Mouse (Mus musculus) lung, embryonic 16.5 days (tissue): ENCODE results near the gene Ubl3. TPM values are rescaled to one million over a fixed set of nuclear protein-coding genes. Genes with fewer than 3 reads are reported as not detected.

Experiments
- ATAC-seq: fragments of 200-750 bp; cut with Nextera tagmentation; 2 replicates; pipeline ENCODE4 v1.8.0; 2017; ENCODE audit warnings: low read depth, mild to moderate bottlenecking, moderate library complexity
- H3K27ac ChIP-seq: fragments of 300-500 bp; sonication (generic); 2 replicates; pipeline ENCODE4 v1.5.1; 2014; ENCODE audit warnings: mild to moderate bottlenecking, control low read depth, low read length
- H3K27me3 ChIP-seq: fragments of 300-500 bp; sonication (generic); 2 replicates; pipeline ENCODE4 v1.6.1; 2014; ENCODE audit warnings: low read depth, low read length, mixed read lengths; ENCODE audit not compliant: control insufficient read depth, insufficient read depth
- H3K36me3 ChIP-seq: fragments of 300-500 bp; sonication (generic); 2 replicates; pipeline ENCODE4 v1.6.1; 2014; ENCODE audit warnings: low read length; ENCODE audit not compliant: control insufficient read depth, insufficient read depth
- H3K4me1 ChIP-seq: fragments of 300-500 bp; sonication (generic); replicated peaks from 2 replicates; pipeline ENCODE4 v1.6.1; 2014; ENCODE audit warnings: low read length, mixed read lengths; ENCODE audit not compliant: control insufficient read depth, insufficient read depth
- H3K4me2 ChIP-seq: fragments of 300-500 bp; sonication (generic); 2 replicates; pipeline ENCODE4 v1.6.1; 2014; ENCODE audit warnings: low read depth, low read length, control low read depth
- H3K4me3 ChIP-seq: fragments of 300-500 bp; sonication (generic); 2 replicates; pipeline ENCODE4 v1.5.1; 2014; ENCODE audit warnings: mild to moderate bottlenecking, low read length, control low read depth
- H3K9ac ChIP-seq: fragments of 300-500 bp; sonication (generic); 2 replicates; pipeline ENCODE4 v1.6.1; 2014; ENCODE audit warnings: low read length, control low read depth
- H3K9me3 ChIP-seq: fragments of 300-500 bp; sonication (generic); 2 replicates; pipeline ENCODE4 v1.6.1; 2016; ENCODE audit warnings: low read length; ENCODE audit not compliant: control insufficient read depth
- WGBS: fragments of 180-500 bp; shearing (Covaris S2); extraction: QIAGEN DNeasy Blood & Tissue Kit; methylation state at CpG from one replicate; pipeline ENCODE4 v1.1.7; 2014; 5-methylcytosine and 5-hydroxymethylcytosine counted together
- polyA plus RNA-seq: library from polyadenylated mRNA; unstranded; fragments of >200 nt; fragmentation: Nextera tagmentation; extraction: Ambion mirVana; gene quantifications from 2 replicates; pipeline ENCODE4 v1.2.1, GENCODE M21; 2015

The Ubl3 gene
- polyA plus RNA-seq, 1 experiment from 2014 or later: 73.5 TPM

DNA sequence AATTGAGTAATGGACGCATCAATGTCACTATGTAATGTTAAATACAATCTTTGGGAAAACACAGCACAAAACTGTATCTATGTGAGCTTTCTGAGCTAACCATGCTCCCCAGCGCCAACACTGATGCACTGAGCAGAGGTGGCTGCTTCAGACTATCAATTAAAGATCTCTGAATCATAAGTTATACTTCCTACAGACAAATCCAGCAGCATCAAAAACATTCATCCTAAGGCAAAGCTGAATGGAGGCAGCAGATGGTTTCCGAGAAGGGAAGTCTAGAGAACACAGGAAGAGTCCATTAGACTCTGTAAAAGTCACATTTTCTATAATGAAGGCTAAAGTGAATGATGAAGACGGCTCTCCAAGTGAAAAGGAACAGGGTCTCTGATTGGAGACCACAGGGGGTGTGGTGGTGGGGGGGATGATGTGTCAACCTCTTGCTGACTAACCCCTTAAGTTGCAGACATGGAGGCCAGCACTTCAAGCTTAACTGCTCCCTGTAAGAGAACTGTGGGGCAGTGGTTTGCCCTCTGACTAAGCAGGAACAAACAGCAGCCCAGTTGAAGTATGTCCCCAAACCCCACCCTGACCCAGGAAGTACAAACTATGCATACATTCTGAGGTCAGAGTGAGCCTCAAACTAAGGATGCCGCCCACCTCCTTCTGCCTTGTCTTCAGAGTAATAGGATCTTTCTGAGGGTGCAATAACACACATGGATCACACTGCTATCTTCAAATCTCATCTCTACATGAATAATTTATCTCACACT, 29.2 kb downstream of the Ubl3 start:
- ATAC-seq: no peak
- Histone ChIP-seq H3K9ac (no peak overlapping the region), H3K4me2 (no peak overlapping the region), H3K4me3 (no peak overlapping the region), H3K27me3 (no peaks in the 10 kb centered on the region), H3K4me1 (peaks cover 9% of the 10 kb centered on the region; the same call in 1 of the 2 replicates), H3K27ac (no peak overlapping the region), H3K9me3 (no peaks in the 10 kb centered on the region), H3K36me3 (no peaks in the 10 kb centered on the region)
- WGBS: 69% methylated on average over 5 of the region's 5 CpGs

DNA sequence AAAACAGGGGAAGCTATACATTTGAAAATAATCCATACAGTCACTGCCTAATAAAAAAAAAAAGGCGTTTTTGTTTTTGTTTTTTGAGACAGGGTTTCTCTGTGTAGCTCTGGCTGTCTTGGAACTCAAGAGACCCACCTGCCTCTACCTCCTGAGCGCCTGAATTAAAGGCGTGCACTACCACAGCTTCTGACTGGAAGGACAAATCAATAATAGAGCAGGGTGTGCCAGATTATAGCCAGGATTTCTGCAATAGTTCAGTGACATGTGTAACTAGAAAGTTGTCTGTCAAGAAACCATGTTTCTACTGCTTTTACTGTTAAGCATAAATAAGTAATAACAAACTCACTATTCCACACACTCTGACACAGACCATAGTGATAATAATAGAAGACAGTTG, 30.2 kb downstream of the Ubl3 start:
- Histone ChIP-seq H3K9ac (no peak overlapping the region), H3K4me2 (no peak overlapping the region), H3K9me3 (no peaks in the 10 kb centered on the region), H3K27ac (no peak overlapping the region), H3K27me3 (no peaks in the 10 kb centered on the region), H3K4me3 (no peak overlapping the region), H3K36me3 (no peaks in the 10 kb centered on the region), H3K4me1 (peaks cover 4% of the 10 kb centered on the region; the same call in 1 of the 2 replicates)
- 79% methylated on average over 3 of the region's 3 CpGs for WGBS
- ATAC-seq: no peak

DNA sequence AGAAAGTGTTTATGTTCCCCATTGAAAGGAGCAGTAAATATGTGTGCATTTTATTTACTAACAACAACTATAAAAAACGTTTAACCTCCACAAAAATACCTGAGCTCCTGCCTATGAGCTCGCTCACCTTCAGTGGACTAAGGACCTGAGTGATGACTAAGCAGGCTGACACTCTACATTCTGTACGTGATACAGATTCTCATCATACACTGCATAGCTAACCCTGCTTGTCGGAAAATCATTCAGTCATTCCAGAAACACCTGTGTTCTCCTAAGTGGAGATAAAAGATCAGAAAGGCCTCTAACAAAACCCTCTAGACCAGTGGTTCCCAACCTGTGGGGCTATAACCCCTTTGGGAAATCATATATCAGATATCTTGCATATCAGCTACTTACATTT, 35.1 kb downstream of the Ubl3 start:
- Histone ChIP-seq H3K9me3 (no peaks in the 10 kb centered on the region), H3K27ac (no peak overlapping the region), H3K4me3 (no peak overlapping the region), H3K4me2 (no peak overlapping the region), H3K4me1 (peaks cover 6% of the 10 kb centered on the region), H3K27me3 (no peaks in the 10 kb centered on the region), H3K36me3 (no peaks in the 10 kb centered on the region), H3K9ac (no peak overlapping the region)
- no peak for ATAC-seq
- WGBS: 59% methylated on average over 4 of the region's 4 CpGs

DNA sequence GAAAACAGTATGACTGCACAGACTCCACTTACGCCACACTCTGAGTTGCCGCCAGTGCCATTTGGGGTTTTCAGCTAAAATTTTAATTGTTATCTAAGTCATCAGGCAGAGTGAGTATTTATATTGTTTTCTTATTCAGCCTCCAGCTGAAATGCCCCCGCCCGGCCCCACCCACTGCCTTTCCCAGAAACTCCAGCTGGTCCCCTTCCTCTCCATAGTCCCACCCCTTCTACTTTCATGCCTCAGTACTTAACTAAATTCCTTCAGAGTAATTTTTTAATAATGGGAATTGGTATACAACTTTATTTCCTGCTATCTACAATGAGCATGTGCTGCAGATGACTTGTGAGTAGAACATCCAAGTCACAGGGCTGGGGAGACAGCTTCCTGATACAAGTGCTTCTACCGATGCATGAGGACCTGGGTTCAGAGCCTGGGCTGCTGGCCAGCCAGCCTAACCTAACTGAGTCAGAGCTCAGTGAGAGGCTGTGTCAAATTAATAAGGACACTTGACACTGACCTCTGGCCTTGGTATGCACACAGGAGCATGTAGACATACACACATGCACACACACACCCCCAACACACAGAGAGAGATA, 40.4 kb downstream of the Ubl3 start:
- 60% methylated on average over 5 of the region's 5 CpGs for whole genome bisulfite sequencing
- ATAC-seq: peak; percentile 59

DNA sequence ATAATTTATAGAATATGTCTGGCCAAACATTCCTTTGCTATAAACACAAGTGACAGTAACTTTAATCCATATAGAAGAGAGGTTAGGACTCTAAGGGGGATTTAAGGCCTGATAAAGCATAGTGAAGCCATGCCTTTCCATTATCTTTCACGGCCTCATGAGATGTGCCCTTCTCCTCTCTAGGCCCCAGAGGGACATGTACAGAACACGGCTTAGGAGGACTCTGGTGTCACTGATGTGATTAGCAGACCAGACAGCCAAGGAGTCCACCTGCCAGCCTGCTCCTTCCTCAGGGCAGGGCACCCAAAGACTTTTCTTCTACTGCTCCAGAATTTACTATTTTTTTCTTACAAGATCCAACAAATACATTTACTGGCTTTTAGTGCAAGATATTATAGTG, 42.3 kb downstream of the Ubl3 start:
- Histone ChIP-seq H3K27me3 (no peaks in the 10 kb centered on the region), H3K9ac (no peak overlapping the region), H3K36me3 (peaks cover 26% of the 10 kb centered on the region), H3K4me3 (no peak overlapping the region), H3K27ac (no peak overlapping the region), H3K4me2 (no peak overlapping the region), H3K9me3 (no peaks in the 10 kb centered on the region), H3K4me1 (peaks cover 16% of the 10 kb centered on the region)
- WGBS: 64% methylated on average over 2 of the region's 2 CpGs
- no peak for ATAC-seq

More for the DNA sequence above, 40.4 kb downstream of the Ubl3 start:
- Histone ChIP-seq H3K4me2 (no peak overlapping the region), H3K4me1 (peaks cover 16% of the 10 kb centered on the region), H3K4me3 (no peak overlapping the region), H3K27ac (no peak overlapping the region), H3K36me3 (peaks cover 9% of the 10 kb centered on the region), H3K9me3 (no peaks in the 10 kb centered on the region), H3K9ac (no peak overlapping the region), H3K27me3 (no peaks in the 10 kb centered on the region)

DNA sequence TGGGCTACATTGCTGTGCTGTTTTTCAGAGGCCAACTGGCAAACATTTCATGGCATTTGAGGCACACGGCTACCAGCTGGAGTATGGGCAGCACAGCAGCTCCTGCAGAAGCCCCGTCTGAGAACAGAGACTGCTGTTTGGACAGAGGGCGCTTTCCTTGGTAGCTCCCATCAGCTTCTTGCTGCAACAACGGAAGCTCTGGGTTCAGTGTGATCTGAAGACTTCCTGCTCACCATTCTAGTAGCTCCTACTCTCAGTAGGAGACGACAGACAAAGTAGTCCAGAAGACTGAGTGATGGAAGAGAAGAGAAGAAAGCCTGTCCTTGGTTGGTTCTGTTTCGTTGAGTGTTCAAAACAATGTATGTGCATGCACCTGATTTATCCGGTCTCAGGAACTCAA, 42.9 kb downstream of the Ubl3 start:
- 73% methylated on average over 7 of the region's 7 CpGs for WGBS
- no peaks in the 10 kb centered on the region for H3K27me3 ChIP-seq
- no peak for ATAC-seq
- H3K27ac ChIP-seq: peak overlapping the region; percentile 31; the same call in 1 of the 2 replicates
- no peaks in the 10 kb centered on the region for H3K9me3 ChIP-seq
- H3K4me1 ChIP-seq: peaks cover 16% of the 10 kb centered on the region
- no peak overlapping the region for H3K9ac ChIP-seq
- H3K36me3 ChIP-seq: peaks cover 28% of the 10 kb centered on the region
- H3K4me3 ChIP-seq: no peak overlapping the region
- H3K4me2 ChIP-seq: no peak overlapping the region

DNA sequence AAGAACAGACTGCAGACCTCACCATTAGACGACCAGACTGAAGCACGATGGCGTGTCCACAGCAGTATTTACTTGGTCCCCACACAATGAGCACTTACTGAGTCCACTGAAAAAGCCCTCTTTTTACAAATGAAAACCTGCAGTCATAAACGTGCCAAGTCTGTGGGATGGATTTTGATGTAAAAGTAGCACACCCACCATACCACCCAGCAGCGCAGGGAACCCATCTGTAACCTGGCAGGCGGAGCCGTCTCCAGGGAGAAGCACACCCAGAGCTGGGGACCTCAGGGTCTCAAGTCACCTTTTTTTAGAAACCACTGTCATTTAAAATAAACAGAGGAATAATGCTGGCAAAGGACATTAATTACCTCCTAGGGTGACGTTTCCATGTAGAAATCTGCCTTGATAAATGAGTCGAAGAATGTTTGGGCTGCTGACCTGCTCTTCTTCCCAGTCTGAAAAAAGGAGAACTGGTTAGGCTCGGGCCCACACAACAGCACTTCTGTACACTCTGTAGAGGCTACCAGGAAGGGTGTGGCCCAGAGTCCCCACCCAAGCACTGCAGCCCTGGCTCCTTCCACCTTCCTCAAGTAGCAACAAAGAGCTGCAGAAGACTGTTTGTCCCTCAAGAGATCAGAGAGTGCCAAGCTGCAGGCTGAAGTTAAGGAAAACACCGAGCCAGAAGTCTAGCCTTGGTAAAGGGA, 43.5 kb downstream of the Ubl3 start:
- no peak overlapping the region for H3K9ac ChIP-seq
- peaks cover 28% of the 10 kb centered on the region for H3K36me3 ChIP-seq
- WGBS: 69% methylated on average over 11 of the region's 11 CpGs
- no peaks in the 10 kb centered on the region for H3K27me3 ChIP-seq
- peak; percentile 56; the same call in 1 of the 2 replicates for ATAC-seq
- H3K4me3 ChIP-seq: no peak overlapping the region
- H3K27ac ChIP-seq: no peak overlapping the region
- H3K4me1 ChIP-seq: peaks cover 16% of the 10 kb centered on the region
- no peaks in the 10 kb centered on the region for H3K9me3 ChIP-seq
- H3K4me2 ChIP-seq: no peak overlapping the region

DNA sequence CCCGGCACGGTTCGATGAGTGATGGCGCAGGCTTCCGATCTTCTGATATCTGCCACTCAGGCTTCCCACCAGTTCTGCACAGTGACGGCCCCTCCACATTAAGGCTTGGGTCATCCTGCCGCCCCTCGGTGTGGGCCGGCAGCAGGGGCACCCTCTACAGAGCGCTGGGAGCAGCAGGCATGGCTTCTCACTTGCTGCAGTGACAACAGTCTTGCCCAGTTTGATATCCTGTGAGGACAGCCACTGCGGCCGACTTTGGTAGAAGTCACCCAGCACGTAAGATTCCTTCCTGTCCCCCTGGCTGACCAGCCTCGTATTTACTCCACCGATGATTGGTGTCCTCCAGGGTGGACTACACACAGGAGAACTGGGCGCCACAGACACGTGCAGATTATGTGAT, 47.2 kb downstream of the Ubl3 start:
- Histone ChIP-seq H3K4me1 (peaks cover 6% of the 10 kb centered on the region), H3K4me2 (no peak overlapping the region), H3K27me3 (no peaks in the 10 kb centered on the region), H3K36me3 (peaks cover 28% of the 10 kb centered on the region), H3K4me3 (no peak overlapping the region), H3K27ac (no peak overlapping the region), H3K9ac (no peak overlapping the region), H3K9me3 (no peaks in the 10 kb centered on the region)
- no peak for ATAC-seq
- WGBS: 90% methylated on average over 17 of the region's 17 CpGs

DNA sequence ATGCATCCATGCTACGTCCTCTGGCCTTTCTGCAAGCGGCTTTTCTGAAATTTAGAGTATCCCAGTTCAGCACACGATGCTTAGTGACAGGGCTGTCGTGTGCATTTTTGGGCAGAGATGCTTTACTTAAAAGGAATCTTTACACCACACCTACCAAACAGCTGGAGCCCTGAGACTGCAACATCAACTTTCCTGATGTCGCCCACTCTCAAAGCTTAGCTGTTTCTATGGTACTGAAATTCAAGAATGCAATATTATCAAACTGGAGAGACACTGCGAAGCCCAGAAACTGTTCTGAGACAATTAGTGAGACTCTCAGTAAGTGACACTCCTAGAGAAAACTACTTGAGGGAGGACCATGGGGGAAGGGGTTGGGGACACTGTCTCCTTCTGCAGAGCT, 50.4 kb downstream of the Ubl3 start:
- Histone ChIP-seq H3K9me3 (no peaks in the 10 kb centered on the region), H3K4me3 (no peak overlapping the region), H3K36me3 (peaks cover 20% of the 10 kb centered on the region), H3K27ac (no peak overlapping the region), H3K4me2 (no peak overlapping the region), H3K9ac (no peak overlapping the region), H3K27me3 (no peaks in the 10 kb centered on the region), H3K4me1 (no peaks in the 10 kb centered on the region)
- no peak for ATAC-seq
- 94% methylated on average over 6 of the region's 6 CpGs for WGBS
